Mouse (Mus musculus) liver, embryonic 12.5 days (tissue): Measurements from ENCODE around the gene Tcp10a. TPM values are rescaled to one million over a fixed set of nuclear protein-coding genes. Genes with fewer than 3 reads are reported as not detected.
"Not testable (repeated sequence)": the region's sequence is repeated elsewhere in the genome, so short reads cannot be mapped to it uniquely, and the experiment has no call there.

Experiments
- ATAC-seq: fragments of 200-750 bp; cut with Nextera tagmentation; 2 replicates; pipeline ENCODE4 v1.8.0; 2017; ENCODE audit warnings: moderate number of reproducible peaks, mild to moderate bottlenecking, moderate library complexity
- H3K27ac ChIP-seq: fragments of 300-500 bp; sonication (generic); 2 replicates; pipeline ENCODE4 v1.5.1; 2016; ENCODE audit warnings: mild to moderate bottlenecking
- H3K27me3 ChIP-seq: fragments of 300-500 bp; sonication (generic); replicated peaks from 2 replicates; pipeline ENCODE4 v1.6.1; 2016; ENCODE audit warnings: mild to moderate bottlenecking, moderate library complexity
- H3K36me3 ChIP-seq: fragments of 300-500 bp; sonication (generic); 2 replicates; pipeline ENCODE4 v1.6.1; 2016; ENCODE audit warnings: mild to moderate bottlenecking, moderate library complexity
- H3K4me1 ChIP-seq: fragments of 300-500 bp; sonication (generic); 2 replicates; pipeline ENCODE4 v1.6.1; 2016
- H3K4me2 ChIP-seq: fragments of 300-500 bp; sonication (generic); 2 replicates; pipeline ENCODE4 v1.6.1; 2016; ENCODE audit warnings: mild to moderate bottlenecking, moderate library complexity
- H3K4me3 ChIP-seq: fragments of 300-500 bp; sonication (generic); 2 replicates; pipeline ENCODE4 v1.5.1; 2016; ENCODE audit warnings: mild to moderate bottlenecking, moderate library complexity
- H3K9ac ChIP-seq: fragments of 300-500 bp; sonication (generic); 2 replicates; pipeline ENCODE4 v1.6.1; 2016; ENCODE audit warnings: mild to moderate bottlenecking, moderate library complexity
- H3K9me3 ChIP-seq: fragments of 300-500 bp; sonication (generic); replicated peaks from 2 replicates; pipeline ENCODE4 v1.6.1; 2016; ENCODE audit warnings: mild to moderate bottlenecking, moderate library complexity
- WGBS: fragments of 180-500 bp; shearing (Covaris S2); methylation state at CpG from one replicate; pipeline ENCODE4 v1.1.7; 2016; ENCODE audit not compliant: insufficient replicate concordance; 5-methylcytosine and 5-hydroxymethylcytosine counted together
- polyA plus RNA-seq: library from polyadenylated mRNA; unstranded; fragments of >200 nt; fragmentation: Nextera tagmentation; extraction: Ambion mirVana; gene quantifications from 2 replicates; pipeline ENCODE4 v1.2.1, GENCODE M21; 2016

The Tcp10a gene
- polyA plus RNA-seq, 1 experiment from 2014 or later = not detected

DNA sequence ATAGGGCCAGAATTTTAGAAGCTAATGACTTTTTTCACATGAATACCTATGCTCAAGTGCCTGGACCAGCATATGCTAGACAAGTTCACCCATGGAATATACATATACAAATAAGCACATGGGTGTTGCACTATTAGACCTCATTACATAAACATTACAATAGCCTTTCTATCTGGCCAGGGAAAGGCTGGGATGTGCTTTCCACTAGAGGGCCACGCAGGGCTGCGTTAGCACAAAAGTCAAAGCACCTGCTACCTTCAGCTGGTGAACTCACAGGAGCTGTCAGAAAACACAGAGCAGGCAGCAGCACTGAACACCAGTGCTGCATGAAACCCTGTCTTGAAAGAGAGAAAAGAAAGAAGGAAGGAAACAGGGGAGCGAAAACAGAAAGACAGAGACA lies 53.5 kb downstream of the Tcp10a start:
- not testable (repeated sequence) for H3K27me3 ChIP-seq, H3K27ac ChIP-seq, H3K9ac ChIP-seq, H3K4me3 ChIP-seq, H3K9me3 ChIP-seq, H3K4me1 ChIP-seq, H3K4me2 ChIP-seq, H3K36me3 ChIP-seq, ATAC-seq
- WGBS = 24% methylated on average over 2 of the region's 3 CpGs

DNA sequence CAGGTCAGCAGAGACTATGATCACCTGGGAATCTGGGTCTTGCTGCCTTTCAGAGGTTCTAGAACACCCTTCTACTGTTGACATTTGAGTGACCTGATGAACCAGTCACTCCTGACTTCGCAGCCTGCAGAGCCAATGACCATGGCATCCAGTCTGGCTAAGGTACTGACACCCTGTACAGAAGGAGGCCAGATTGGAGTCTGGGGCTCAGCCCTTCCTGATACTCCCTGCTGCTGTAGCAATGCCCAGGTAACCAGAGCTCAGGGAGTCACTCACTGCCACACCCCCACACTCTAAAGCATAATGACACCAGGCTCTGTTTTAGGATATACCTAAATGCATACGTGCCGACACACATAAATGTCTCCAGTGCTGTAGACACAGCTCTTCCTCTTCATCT lies 58.3 kb downstream of the Tcp10a start:
- H3K4me3 ChIP-seq, H3K27ac ChIP-seq, H3K27me3 ChIP-seq, H3K4me1 ChIP-seq, ATAC-seq, H3K9me3 ChIP-seq, H3K9ac ChIP-seq, H3K36me3 ChIP-seq, H3K4me2 ChIP-seq: not testable (repeated sequence)
- 45% methylated on average over 1 of the region's 3 CpGs for WGBS

DNA sequence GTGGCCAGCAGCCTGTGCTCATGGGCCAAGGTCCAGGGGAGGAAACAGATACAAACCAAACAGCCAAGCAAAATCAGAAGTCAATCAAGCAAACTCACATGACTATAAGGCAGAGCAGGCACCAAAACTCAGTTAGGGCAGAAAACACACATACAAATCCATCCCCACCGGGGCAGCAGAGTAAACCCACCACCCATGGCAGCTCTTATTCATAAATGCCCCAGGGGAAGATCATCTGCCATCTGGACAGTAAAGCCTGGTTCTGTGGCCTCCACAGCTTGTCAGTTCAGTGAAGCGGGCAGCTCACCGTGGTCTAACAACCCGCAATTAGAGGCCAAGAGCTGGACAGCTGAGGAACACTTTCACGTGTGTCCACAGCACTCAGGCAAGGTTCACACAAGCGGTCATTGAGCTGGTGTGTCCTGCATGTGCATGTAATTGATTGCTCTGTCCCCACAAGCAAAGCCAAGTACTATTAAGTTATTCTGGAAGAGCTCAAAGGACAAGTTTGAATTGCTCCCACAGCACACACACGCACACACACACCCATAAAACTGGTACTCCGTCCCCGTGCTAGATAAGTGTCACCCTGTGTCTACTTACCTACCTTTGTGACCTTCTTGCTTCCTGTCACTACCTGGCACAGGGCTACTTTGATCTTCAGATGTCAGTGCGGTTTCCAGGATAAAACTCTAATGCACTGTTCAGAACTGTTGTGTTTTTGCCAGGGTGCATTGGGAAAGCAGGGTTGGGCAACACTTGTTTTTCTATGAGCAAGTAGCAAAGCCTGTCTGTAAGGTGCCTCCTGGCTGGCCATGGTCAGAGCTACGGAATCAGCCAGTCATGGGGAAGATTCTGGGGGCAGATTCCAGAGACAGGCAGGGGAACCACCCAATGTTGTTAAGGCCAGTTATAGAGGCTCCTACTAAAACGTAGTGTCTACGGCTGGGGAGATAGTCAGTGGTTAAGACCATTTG lies 59.0 kb downstream of the Tcp10a start:
- H3K4me2 ChIP-seq, H3K4me1 ChIP-seq, H3K27ac ChIP-seq, H3K27me3 ChIP-seq, H3K9ac ChIP-seq, H3K4me3 ChIP-seq, H3K36me3 ChIP-seq, H3K9me3 ChIP-seq: not testable (repeated sequence)
- WGBS = 68% methylated on average over 12 of the region's 13 CpGs
- peak; percentile 19; the same call in 1 of the 2 replicates for ATAC-seq

DNA sequence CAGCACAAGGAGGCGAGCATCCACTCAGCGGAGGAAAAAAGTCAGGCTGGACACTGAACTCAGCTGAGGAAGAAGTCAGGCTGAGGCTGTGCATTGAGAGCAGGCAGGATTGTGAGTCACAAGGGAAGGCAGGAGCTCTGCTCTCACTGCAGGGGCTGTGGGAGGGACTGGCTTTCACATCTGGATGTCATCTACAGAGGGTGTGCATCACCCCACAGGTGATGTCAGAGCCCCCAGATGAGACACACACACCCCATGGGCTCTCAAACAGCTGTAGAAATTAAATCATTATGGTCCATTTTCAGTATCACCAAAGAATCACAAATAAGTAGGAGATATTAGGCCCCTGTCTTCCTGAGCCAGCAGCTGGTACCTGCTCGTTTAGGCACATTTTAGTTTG lies 60.9 kb downstream of the Tcp10a start, which contains the start of gene Unc93a2:
TSS of gene Unc93a2 (minus strand) at position 101 of the 400 bp plus-strand sequence.
- WGBS = 61% methylated on average over 3 of the region's 3 CpGs
- H3K4me1 ChIP-seq, H3K27me3 ChIP-seq, H3K9me3 ChIP-seq, H3K27ac ChIP-seq, H3K4me3 ChIP-seq, H3K9ac ChIP-seq, H3K36me3 ChIP-seq, ATAC-seq, H3K4me2 ChIP-seq: not testable (repeated sequence)

DNA sequence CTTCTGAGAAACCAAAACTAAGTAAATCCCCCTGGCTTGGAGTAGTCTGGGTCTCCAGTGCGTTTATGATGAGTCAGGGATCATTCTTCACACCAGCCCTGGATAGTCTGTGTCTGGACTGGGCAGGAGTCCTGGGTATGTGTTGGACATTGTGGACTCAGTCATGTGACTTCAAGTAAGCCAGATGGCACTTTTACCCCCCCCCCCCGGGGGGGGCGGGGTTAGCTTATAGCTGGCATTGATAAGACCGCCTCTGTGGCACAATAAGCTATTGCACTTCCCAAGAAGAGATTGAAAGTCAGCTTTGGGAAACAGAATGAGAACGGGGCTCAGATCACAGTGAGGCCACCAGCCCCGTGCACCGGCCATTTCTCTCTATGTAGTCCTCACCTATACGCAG lies 61.6 kb downstream of the Tcp10a start:
- H3K4me1 ChIP-seq, H3K9ac ChIP-seq, H3K4me2 ChIP-seq, H3K9me3 ChIP-seq, H3K27me3 ChIP-seq, H3K4me3 ChIP-seq, H3K36me3 ChIP-seq, H3K27ac ChIP-seq, ATAC-seq: not testable (repeated sequence)
- 58% methylated on average over 7 of the region's 8 CpGs for WGBS

DNA sequence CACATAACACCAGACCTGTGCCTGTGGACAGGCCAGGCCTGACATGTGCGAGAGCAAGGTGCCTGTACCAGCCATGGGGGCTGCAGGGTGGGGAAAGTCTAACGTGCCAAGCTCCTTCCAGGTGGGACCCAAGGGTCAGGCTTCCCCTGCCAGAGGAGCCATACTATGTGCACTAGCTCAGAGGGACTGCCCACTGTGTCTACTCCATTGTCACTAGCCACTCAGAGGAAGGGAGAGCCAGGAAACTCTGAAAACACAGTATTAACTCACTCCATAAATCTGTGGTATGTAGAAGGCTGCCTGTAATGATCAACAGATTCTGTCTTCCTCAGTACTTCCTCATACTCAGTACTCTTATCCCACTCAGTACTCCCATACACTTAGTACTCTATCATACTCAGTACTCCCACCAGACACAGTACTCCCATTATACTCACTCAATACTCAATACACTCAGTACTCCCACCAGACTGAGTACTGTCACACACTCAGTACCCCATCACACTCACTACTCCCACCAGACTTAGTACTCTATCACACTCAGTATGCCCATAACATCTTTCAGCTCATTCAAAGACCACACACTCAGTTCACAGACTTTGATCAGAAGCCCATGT lies 64.0 kb downstream of the Tcp10a start:
- H3K27ac ChIP-seq, H3K9ac ChIP-seq, ATAC-seq, H3K36me3 ChIP-seq, H3K9me3 ChIP-seq, H3K4me2 ChIP-seq, H3K27me3 ChIP-seq, H3K4me1 ChIP-seq, H3K4me3 ChIP-seq: not testable (repeated sequence)
- no CpG with 5 or more reads among the region's 2 CpGs for WGBS

DNA sequence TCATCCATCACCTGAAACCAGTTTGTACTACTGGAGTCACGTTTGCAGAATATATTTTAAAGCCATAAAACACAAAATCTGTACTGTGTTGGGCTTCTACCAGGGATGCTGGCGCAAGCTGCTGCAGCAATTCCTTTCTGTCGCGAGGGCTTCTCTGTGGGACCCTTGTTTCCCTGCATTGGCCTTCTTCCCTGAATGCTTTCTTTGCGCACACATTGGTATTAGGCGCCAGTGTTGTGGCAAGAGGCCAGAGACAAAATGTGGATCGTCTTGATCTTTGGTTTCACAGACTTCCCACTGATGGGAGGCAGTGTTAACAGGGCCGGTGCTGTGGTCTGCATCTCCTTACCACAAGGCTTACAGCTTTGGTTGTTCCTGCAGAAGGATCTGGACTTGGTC lies 64.5 kb downstream of the Tcp10a start:
- not testable (repeated sequence) for H3K9me3 ChIP-seq, H3K27ac ChIP-seq, H3K4me3 ChIP-seq, H3K9ac ChIP-seq, H3K4me1 ChIP-seq, H3K4me2 ChIP-seq, H3K36me3 ChIP-seq, ATAC-seq, H3K27me3 ChIP-seq
- 58% methylated on average over 7 of the region's 8 CpGs for WGBS

DNA sequence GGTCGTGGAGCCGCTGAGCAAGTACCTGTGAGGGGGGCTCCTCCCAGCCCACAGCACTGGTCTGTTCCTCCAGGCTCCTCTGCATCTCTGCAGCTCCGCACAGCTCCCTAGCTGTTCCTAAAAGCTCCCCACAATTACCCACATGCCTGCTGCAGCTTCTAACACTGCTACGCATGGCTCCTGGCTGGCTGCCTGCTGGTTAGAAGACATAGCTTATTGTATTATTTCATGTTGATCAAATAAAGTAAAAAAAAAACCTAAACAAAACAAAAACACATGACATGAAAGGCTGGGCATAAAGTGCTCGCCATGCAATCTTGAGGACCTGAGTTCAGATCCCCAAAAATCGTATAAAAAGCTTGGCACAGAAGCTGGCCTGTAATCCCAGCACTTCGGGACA lies 65.5 kb downstream of the Tcp10a start:
- not testable (repeated sequence) for H3K36me3 ChIP-seq, ATAC-seq, H3K4me3 ChIP-seq, H3K9ac ChIP-seq, H3K9me3 ChIP-seq, H3K27ac ChIP-seq, H3K27me3 ChIP-seq, H3K4me2 ChIP-seq, H3K4me1 ChIP-seq
- 58% methylated on average over 7 of the region's 7 CpGs for WGBS

DNA sequence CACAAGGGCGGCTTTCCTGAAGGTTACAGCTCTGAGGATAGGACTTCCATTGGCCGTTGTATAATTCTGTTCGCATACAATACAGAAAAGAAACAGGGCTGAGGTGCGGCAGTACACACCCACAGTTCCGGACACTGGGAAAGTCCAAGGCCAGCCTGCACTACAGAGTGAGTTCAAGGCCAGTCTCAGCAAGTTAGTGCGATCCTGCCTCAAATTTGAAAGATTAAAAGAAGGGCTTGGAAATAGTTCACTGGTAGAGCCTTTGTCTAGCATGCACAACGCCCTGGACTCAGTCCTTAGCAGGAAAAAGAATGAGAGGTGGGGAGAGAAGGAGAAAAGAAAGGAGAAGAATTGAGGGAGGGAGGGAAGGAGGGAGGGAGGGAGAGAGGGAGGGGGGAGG lies 70.7 kb downstream of the Tcp10a start:
- not testable (repeated sequence) for H3K9me3 ChIP-seq, ATAC-seq, H3K4me3 ChIP-seq, H3K27ac ChIP-seq, H3K4me1 ChIP-seq, H3K36me3 ChIP-seq, H3K4me2 ChIP-seq, H3K9ac ChIP-seq, H3K27me3 ChIP-seq
- WGBS = 73% methylated on average over 7 of the region's 7 CpGs

Other genes with a start within 250 kb of the Tcp10a start
- 5.1 and 5.3 TPM in 2 replicates for gene Rps6ka2, start 154.5 kb upstream of the Tcp10a start, polyA plus RNA-seq
- not detected in 2 replicates for gene Ttll2, start 28.1 kb downstream of the Tcp10a start, polyA plus RNA-seq
- gene Gm49630, start 47.3 kb downstream of the Tcp10a start, polyA plus RNA-seq = not detected in 2 replicates
- 0.14 TPM in 1 of 2 replicates, not detected in the other for gene Unc93a2, start 60.8 kb downstream of the Tcp10a start, polyA plus RNA-seq